Mouse (Mus musculus): ENCODE results near the gene Zfp882.

Gene Zfp882

DNA sequence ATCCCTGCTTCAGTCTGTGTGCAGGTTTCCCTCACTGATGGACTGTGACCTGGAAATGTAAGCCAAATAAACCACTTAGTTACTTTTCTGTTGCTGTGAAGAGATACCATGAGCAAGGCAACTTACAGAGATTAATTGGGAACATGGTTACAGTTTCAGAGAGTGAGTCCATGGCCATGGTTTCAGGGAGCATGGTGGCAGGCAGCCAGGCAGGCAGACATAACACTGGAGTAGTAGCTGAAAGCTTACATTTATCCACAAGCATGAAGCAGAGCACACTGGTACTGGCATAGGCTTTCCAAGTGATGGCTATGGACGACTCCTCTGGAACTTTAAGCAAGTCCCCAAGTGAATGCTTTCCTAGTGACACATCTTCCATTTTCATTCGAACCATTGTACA is 56.8 kb downstream of the Zfp882 start:
- Histone ChIP-seq H3K36me3 (ENCODE audit: insufficient read depth, low read length) (peaks cover 95% of the 10 kb centered on the region), H3K27me3 (ENCODE audit: insufficient read depth, low read length) (no peaks in the 10 kb centered on the region), H3K4me1 (replicated peaks; ENCODE audit: low read depth, low read length) (peaks cover 28% of the 10 kb centered on the region), H3K9me3 (ENCODE audit: low read length) (peaks cover 41% of the 10 kb centered on the region), H3K4me3 (replicated peaks; ENCODE audit: low read length) (no peak overlapping the region)
- TF ChIP-seq NANOG (IDR thresholded peaks at IDR 0.05; ENCODE audit: borderline replicate concordance, low read length) (no peak), CTCF (conservative IDR thresholded peaks at IDR 0.05; ENCODE audit: low read length) (no peak)

Measured in E14TG2a.4 (cell line).